Mouse (Mus musculus): ENCODE measurements around the gene Igfbp4.

DNA sequence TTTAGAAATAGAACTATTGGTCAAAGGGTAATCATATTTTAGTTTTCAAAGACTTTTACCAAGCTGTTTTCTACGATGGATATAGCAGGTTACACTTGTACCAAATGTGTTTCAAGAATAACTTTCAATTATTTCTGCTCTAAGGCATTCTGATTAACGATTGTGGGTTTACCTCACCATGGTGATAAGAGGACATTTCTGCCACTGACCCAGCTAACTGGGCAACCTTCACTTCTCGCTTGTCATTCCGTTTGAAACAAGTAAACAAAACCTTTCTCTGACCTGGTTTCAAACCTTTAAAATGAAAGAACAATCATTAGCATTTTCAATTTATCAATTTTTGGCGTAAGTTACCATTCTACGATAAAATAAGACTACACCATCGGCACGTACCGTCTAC, 34.3 kb upstream of the Igfbp4 start:
- TF ChIP-seq POLR2A (IDR thresholded peaks at IDR 0.05; ENCODE audit: low read depth, low read length) (no peak), CTCF (IDR thresholded peaks at IDR 0.05; ENCODE audit: borderline replicate concordance, insufficient read depth, low read length) (no peak)
